9 mouse cellular contexts compared by ENCODE assay signal in genomic region chr14:103679395-103680217, GRCm38 (mm10). TPM values are rescaled to one million over a fixed set of nuclear protein-coding genes. Genes with fewer than 3 reads are reported as not detected.
DNase-seq lines count a peak whose midpoint lies in the region; ATAC-seq and TF ChIP-seq lines count a peak whose summit lies in the region.
"Had no signal": no experiment of that assay in that cellular context is flagged by ENCODE, and none has a peak within 500 bp of the region (broad histone marks: within the 10 kb centered on the region; RNA-seq: fewer than 3 reads in every experiment).

No protein-coding gene starts in this region.

- TF ChIP-seq CTCF in liver, postnatal 0 days (IDR thresholded peaks at IDR 0.05; ENCODE audit: low read depth) = no peak

- no peak for ATAC-seq in liver, embryonic 12.5 days
- ATAC-seq in liver, postnatal 0 days = no peak
- peak; percentile 68 for ATAC-seq in hindbrain, embryonic 15.5 days (ENCODE audit: low FRiP score, low read depth)
- ATAC-seq in erythroblast, adult 5-6 weeks (replicated peaks; ENCODE audit: low FRiP score, poor library complexity, severe bottlenecking) = no peak

- H3K27me3 ChIP-seq in liver, embryonic 12.5 days (replicated peaks) = no peaks in the 10 kb centered on the region
- H3K27me3 ChIP-seq in liver, postnatal 0 days (ENCODE audit: insufficient read depth, low read length) = no peaks in the 10 kb centered on the region
- H3K27me3 ChIP-seq in hindbrain, embryonic 15.5 days = no peaks in the 10 kb centered on the region

- no peak overlapping the region for H3K9ac ChIP-seq in liver, embryonic 12.5 days
- no peak overlapping the region for H3K9ac ChIP-seq in liver, postnatal 0 days (replicated peaks)
- 0 out of 2 replicates have a peak overlapping the region, but pooled peaks have one; percentile 18 for H3K9ac ChIP-seq in hindbrain, embryonic 15.5 days

- 52% methylated on average over 18 of the region's 18 CpGs for WGBS in liver, embryonic 12.5 days (ENCODE audit: insufficient replicate concordance)
- WGBS in liver, postnatal 0 days (ENCODE audit: insufficient replicate concordance) = 53% methylated on average over 18 of the region's 18 CpGs
- WGBS in hindbrain, embryonic 15.5 days = 12% methylated on average over 18 of the region's 18 CpGs

- peak; percentile 9 for DNase-seq in embryo, embryonic 10.5 days (ENCODE audit: low spot score)
- no peak for DNase-seq in embryo, embryonic 10 days (ENCODE audit: low spot score)
- DNase-seq in liver, postnatal 0 days = no peak
- peak; percentile 63 to 72 for DNase-seq in right cerebral cortex, postnatal 10 days (ENCODE audit: low spot score in 2 of 2)
- no peak for DNase-seq in gastrocnemius, postnatal 4 days (ENCODE audit: low spot score in 2 of 2)
- DNase-seq: kidney, adult 9 months had no signal

- TF ChIP-seq EP300 in liver, postnatal 0 days (IDR thresholded peaks at IDR 0.05; ENCODE audit: low read depth) = no peak

- H3K9me3 ChIP-seq in liver, embryonic 12.5 days (replicated peaks) = no peaks in the 10 kb centered on the region
- no peaks in the 10 kb centered on the region for H3K9me3 ChIP-seq in liver, postnatal 0 days (ENCODE audit: low read length)
- H3K9me3 ChIP-seq in hindbrain, embryonic 15.5 days = no peaks in the 10 kb centered on the region

- no peaks in the 10 kb centered on the region for H3K4me1 ChIP-seq in liver, embryonic 12.5 days
- no peaks in the 10 kb centered on the region for H3K4me1 ChIP-seq in liver, postnatal 0 days (ENCODE audit: insufficient read depth)
- peaks cover 57% of the 10 kb centered on the region for H3K4me1 ChIP-seq in hindbrain, embryonic 15.5 days (replicated peaks)

- no peak overlapping the region for H3K27ac ChIP-seq in liver, embryonic 12.5 days
- H3K27ac ChIP-seq in liver, postnatal 0 days (ENCODE audit: low read depth) = no peak overlapping the region
- peak overlapping the region; percentile 61 for H3K27ac ChIP-seq in hindbrain, embryonic 15.5 days (replicated peaks)

- no peaks in the 10 kb centered on the region for H3K36me3 ChIP-seq in liver, embryonic 12.5 days
- no peaks in the 10 kb centered on the region for H3K36me3 ChIP-seq in liver, postnatal 0 days (replicated peaks; ENCODE audit: insufficient read depth, low read length)
- no peaks in the 10 kb centered on the region for H3K36me3 ChIP-seq in hindbrain, embryonic 15.5 days

- H3K4me2 ChIP-seq in liver, embryonic 12.5 days = peak overlapping the region; percentile 8
- H3K4me2 ChIP-seq in liver, postnatal 0 days (ENCODE audit: low read depth, low read length) = no peak overlapping the region
- H3K4me2 ChIP-seq in hindbrain, embryonic 15.5 days = peak overlapping the region; percentile 42

- no peak overlapping the region for H3K4me3 ChIP-seq in liver, embryonic 12.5 days
- H3K4me3 ChIP-seq in liver, postnatal 0 days (ENCODE audit: low read depth, low read length) = no peak overlapping the region
- H3K4me3 ChIP-seq in hindbrain, embryonic 15.5 days = peak overlapping the region; percentile 5; the same call in 1 of the 2 replicates

RNA-seq across cellular contexts. Expression of gene Slain1, which starts 29.6 kb away (rescaled TPM):
- polyA plus RNA-seq in liver, embryonic 12.5 days (2016; fragmentation: Nextera tagmentation; extraction: Ambion mirVana) = 0.47 and 0.82 TPM in 2 replicates
- 0.28 and 0.46 TPM in 2 replicates for polyA plus RNA-seq in liver, postnatal 0 days (2015; fragmentation: Nextera tagmentation; extraction: Ambion mirVana)
- polyA plus RNA-seq in hindbrain, embryonic 15.5 days (2015; fragmentation: Nextera tagmentation; extraction: Ambion mirVana) = 18.4 and 21.1 TPM in 2 replicates
- total RNA-seq in erythroblast, adult 5-6 weeks (2015; ENCODE audit: low replicate concordance) = 0.42 and 2.5 TPM in 2 replicates
- total RNA-seq in erythroblast, adult 5-6 weeks (2017; ENCODE audit: low replicate concordance) = 1.4 and 7.5 TPM in 2 replicates
- total RNA-seq in gastrocnemius, postnatal 4 days (2021) = under 1 TPM; 0.44 to 0.47 TPM

Comparison
In these comparisons a context has a peak if more than half of its experiments do, and no peak if none do; other contexts are left out.
1. DNase-seq: peak in embryo, embryonic 10.5 days (single experiment) and right cerebral cortex, postnatal 10 days (2 of 2); none in embryo, embryonic 10 days (single experiment), liver, postnatal 0 days (single experiment) and gastrocnemius, postnatal 4 days (0 of 2).
2. RNA of gene Slain1, which starts 29.6 kb away (polyA plus RNA-seq): 18.4 to 21.1 TPM in hindbrain, embryonic 15.5 days; 0.47 to 0.82 TPM in liver, embryonic 12.5 days and 0.28 to 0.46 TPM in liver, postnatal 0 days; every median in the first group is over 10 times any median in the second.